Mouse (Mus musculus) right cerebral cortex, postnatal 4 days (tissue): ENCODE measurements around the gene Cacng6.

Source experiments
- DNase-seq: peaks from one replicate; pipeline ENCODE4 v3.0.0-alpha.2; 2022

Cacng6 gene

DNA sequence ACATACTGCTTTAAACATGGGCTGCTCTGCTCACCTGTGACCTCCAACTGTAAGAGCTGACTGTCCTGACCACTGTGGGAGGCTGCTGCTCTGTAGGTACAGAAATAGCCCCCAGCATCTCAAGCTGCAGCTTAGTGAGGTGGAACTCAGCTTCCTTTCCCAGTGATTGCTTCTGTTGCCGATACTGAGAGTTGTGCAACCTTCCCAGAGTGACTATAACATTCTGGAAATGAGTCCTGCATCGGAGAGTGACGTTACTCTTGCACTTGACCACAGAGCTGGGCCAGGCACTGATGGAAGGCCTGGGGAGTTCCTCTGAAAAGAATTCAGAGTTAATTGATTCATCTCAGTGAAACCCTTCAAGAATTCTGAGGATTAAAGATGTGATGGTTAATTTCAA is 48.8 kb downstream of the Cacng6 start:
- no peak for DNase-seq

- DNase-seq: no peak
These were observed 50.5 kb downstream of the Cacng6 start for GRCm38 (mm10) chr7:3474291-3475080.

DNA sequence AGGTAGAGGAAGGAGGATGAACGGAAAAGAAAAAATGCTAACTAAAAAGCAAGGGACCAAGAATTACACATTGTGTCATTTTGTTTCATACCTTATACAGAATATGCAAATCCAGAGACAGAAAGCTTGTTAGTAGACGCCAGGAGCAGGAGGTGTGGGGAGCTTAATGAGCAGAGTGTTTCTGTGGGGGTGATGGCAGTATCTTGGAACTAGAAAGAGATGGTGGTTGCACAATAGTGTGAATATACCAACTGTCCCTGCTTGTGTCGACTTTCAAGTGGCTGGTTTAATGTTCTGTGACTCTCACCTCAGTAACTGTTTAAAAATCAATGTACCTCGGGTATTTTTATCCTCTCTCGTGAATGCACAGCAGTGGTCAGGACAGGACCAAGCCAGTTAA is 52.7 kb downstream of the Cacng6 start:
- DNase-seq: no peak

GRCm38 (mm10) chr7:3481948-3482608 is 58.1 kb downstream of the Cacng6 start:
- no peak for DNase-seq
